Mouse (Mus musculus) ovary, adult 18-20 months (tissue): Measurements from ENCODE around the gene Apba3.
A peak's percentile ranks its signal among the peaks of the same experiment; 100 is the strongest.

Source experiments
- DNase-seq: peaks from one replicate; pipeline ENCODE4 v3.0.0; 2022; ENCODE audit warnings: low spot score, mixed read lengths

Gene Apba3

GRCm38 (mm10) chr10:81290698-81291460 is 24.1 kb downstream of the Apba3 start:
- no peak for DNase-seq

GRCm38 (mm10) chr10:81291511-81292104 is 24.8 kb downstream of the Apba3 start, which contains the start of gene Tjp3:
TSS of gene Tjp3 (minus strand) at chr10:81291581.
- DNase-seq, result no peak

GRCm38 (mm10) chr10:81292554-81293333 is 26.0 kb downstream of the Apba3 start, which contains the start of gene Pip5k1c:
TSS of gene Pip5k1c (plus strand) at chr10:81292963.
- peak; percentile 98 for DNase-seq

- no peak for DNase-seq
These were observed 26.7 kb downstream of the Apba3 start for GRCm38 (mm10) chr10:81293334-81294030.

DNA sequence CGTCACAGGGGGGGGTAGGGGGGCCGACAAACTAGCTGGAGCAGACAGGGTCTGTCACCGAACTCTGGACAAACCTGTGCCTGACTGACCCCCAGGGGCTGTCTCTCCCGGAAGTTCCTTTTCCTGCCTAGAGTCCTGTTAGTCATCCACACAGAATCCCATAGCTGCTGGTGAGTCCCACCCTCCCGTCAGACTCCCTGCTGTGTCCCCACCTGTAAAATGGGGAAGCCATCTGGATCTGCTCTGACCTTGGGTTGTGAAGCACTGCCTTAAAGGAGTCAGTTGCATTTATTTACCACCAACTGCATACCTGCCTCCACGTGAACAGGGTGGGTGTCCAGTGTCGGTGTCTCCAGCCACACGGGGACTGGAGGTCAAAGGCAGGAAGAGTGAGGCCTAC is 27.7 kb downstream of the Apba3 start:
- DNase-seq, result no peak

GRCm38 (mm10) chr10:81295185-81295584 is 28.4 kb downstream of the Apba3 start:
- DNase-seq, result no peak

- DNase-seq, result no peak
These were observed 30.5 kb downstream of the Apba3 start for GRCm38 (mm10) chr10:81297246-81297645.

- DNase-seq, result no peak
These were observed 31.1 kb downstream of the Apba3 start for GRCm38 (mm10) chr10:81297845-81298244.

- no peak for DNase-seq
These were observed 31.8 kb downstream of the Apba3 start for GRCm38 (mm10) chr10:81298369-81299100.

DNA sequence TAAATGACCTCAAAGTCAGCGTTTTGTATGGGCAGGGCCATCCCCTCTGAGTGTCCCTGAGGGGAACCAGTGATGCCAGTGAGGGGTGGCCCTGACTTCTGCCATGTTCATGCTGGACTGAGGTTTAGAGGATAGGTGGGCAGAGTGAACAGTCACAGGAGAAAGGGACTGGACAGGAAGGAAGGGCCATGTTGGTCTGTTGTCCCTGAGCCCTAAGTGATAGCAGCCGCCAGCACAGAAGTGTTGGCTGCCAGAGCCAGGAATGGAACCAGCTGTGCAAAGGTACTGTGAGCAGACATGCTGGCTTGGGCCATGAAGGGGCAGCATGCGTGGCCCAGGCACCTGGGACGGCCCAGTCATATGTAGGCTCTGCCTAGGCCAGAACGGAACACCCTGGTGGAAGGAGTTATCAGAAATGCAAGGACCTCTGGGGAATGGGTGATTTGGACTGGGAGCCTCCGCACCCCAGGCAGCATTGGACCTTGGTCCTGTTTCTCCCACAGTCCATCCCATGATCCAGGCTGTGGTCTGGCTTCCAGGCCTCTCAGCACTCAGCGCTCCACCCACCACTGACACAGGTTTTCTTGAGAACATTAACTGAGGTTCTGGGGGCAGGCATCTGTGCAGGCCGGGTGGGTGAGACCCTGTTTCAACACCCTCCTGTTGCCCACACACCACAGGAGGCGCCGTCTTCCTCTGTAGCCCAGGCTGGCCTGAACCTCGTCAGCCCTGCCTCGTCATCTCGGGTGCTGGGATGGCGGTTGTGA is 33.0 kb downstream of the Apba3 start:
- DNase-seq, result no peak

- DNase-seq, result no peak
These were observed 33.7 kb downstream of the Apba3 start for GRCm38 (mm10) chr10:81300352-81300907.

DNA sequence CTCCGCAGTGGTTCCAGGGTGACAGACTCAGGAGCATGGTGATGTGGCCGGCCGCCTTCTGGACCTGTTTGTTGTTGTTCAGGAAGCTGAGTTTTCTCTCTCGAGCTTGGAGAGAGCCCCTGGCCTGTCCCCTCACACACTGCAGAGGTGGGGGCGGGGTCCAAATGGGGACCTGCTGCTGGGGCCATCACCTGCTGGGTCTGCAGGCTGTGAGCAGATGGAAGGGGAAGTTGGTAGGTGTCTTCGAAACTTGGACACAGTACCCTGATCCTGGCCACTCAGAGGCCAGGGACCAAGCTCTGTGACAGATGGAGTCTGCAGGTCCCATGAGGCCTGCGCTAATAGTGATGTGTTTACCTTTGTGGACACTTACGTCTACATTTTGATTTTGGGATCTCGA is 34.6 kb downstream of the Apba3 start:
- DNase-seq, result no peak

GRCm38 (mm10) chr10:81302288-81302687 is 35.5 kb downstream of the Apba3 start:
- DNase-seq, result no peak

DNA sequence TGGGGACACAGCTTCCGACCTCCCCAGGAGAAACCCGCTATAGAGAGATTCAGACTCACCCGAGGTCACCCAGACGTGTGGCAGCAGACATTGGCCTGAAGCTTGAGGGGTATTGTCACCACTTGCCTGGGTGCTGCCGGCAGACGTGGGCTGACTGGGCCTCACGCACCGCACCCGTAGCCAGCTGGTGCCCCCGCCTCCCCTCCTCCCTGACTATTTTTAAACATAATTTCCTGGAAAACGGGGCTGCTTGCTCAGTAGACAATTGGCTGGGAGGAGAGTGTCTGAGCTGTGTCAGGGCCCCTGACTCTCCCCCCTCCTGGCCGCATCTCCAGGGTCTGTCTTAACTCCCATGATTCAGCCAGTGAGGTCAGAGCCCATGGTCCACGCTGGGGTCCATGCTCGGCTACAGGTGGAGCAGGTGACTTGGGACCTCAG is 36.0 kb downstream of the Apba3 start:
- no peak for DNase-seq

DNA sequence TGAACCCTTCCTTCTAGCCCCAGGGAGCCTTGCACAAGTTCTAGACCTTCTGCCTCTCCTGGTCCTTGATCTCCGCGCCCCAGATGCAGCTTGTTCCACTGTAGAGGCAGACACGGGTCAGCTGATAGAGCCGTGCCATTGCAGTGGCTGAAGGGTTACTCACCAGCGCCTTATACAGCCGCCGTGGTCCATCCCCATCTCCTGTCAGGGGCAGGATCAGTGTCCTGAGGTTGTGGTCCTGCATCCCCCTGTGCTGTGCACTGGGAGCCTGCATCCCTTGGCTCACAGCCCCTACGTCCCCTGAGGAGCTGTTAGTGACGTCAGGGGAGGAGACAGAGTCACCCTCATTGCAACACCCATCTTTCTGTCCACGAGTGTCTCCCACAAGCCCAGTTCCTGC is 36.5 kb downstream of the Apba3 start:
- no peak for DNase-seq

DNA sequence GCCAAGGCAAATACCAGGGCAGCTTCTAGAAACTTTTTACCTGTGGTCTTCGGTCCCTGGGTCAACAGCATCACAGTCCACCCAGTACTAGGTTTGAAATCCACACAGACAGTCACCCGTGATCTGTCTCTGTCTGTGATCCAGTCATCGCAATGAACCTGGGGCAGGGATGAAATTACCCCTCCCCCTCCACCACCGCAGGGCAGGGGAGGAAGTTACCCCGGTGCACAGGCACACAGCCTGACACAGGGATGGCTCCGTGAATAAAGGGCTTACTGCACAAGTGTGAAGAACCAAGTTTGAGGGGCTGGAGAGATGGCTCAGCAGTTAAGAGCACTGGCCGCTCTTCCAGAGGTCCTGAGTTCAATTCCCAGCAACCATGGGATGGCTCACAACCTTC is 37.0 kb downstream of the Apba3 start:
- no peak for DNase-seq

- no peak for DNase-seq
These were observed 38.0 kb downstream of the Apba3 start for GRCm38 (mm10) chr10:81304597-81305238.

GRCm38 (mm10) chr10:81305663-81306062 is 38.9 kb downstream of the Apba3 start:
- DNase-seq, result no peak

DNA sequence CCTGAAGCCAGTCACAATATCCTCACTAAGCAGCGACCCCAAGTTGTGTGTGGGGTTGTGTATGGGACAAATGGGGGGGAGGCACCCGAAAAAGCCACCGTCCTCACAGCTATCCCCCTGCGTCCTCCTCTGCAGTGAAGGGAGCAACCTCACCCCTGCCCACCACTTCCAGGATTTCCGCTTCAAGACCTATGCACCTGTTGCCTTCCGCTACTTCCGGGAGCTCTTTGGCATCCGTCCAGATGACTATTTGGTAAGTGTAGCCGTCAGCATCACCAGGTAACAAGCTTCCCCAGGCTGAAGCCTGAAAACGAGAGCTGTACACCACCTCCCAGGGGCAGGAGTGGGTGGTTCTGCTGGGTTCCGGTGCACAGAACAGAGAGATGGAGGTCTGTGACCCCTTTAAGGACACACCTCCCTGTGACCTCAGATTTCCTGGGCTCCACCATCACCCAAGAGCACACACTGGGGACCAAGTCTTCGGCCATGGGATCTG is 39.5 kb downstream of the Apba3 start:
- no peak for DNase-seq
